Mouse (Mus musculus): ENCODE measurements around the gene F13a1.
A peak's percentile ranks its signal among the peaks of the same experiment; 100 is the strongest.

F13a1 gene

DNA sequence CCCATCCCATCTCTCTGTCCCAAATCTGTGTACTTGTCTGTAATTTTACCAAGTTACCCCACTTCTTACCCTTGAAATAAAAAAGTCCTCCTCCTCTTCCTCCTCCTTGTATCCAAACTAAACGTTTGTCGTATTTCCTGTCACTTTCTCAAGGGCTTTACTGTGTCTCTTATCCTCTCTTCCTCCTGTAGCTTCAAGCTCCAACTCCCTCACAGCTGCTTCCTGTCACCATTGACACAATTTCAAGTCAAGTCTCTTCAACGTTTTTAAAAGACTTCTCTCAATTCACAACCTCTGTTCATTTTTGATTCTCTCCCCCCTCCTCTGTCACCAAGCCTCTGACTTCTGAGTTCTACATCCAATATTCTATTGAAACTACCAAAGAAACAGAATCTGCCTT, at the start of gene F13a1:
Gene F13a1, minus strand, starts transcription at position 119 of the 400 bp plus-strand sequence.
- no peak for DNase-seq (ENCODE audit: low spot score in 2 of 2)

DNA sequence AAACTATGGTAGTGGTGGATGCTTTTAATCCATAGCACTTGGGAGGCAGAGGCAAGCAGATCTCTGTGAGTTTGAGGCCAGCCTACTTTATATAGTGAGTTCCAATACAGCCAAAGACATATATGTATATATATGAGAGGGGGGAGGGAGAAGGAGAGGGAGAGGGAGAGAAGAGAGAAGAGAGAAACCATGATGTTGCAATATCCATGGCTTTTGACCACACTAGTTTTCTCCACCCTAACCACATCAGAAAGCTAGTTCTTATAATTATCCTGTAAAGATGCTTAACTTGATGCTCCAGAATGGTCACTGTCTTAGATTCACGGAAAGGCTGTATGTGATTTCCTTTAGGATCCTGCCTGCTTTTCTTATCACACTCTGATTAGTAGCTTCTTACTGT, 41.6 kb upstream of the F13a1 start:
- DNase-seq (ENCODE audit: low spot score in 2 of 2) = no peak

DNA sequence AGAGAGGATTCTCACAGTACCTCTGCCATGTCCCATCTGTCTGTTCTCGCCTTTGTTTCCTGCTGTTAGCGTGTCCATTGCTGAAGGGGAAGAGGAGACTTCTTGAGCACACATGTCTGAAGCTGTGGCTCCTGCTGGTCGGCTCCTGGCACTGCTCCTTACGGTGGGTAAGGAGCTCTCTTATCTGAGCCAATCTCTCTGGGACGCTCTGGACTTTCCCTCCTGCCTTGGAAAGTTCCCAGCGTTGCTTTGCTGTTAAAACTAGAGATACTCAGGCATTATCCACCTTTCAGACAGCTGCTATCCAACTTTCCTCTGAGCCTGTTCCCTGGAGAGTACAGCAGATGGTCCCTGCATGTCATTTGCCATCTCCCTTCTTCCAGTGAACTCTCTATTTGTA, 39.1 kb upstream of the F13a1 start:
- no peak for DNase-seq (ENCODE audit: low spot score in 2 of 2)

DNA sequence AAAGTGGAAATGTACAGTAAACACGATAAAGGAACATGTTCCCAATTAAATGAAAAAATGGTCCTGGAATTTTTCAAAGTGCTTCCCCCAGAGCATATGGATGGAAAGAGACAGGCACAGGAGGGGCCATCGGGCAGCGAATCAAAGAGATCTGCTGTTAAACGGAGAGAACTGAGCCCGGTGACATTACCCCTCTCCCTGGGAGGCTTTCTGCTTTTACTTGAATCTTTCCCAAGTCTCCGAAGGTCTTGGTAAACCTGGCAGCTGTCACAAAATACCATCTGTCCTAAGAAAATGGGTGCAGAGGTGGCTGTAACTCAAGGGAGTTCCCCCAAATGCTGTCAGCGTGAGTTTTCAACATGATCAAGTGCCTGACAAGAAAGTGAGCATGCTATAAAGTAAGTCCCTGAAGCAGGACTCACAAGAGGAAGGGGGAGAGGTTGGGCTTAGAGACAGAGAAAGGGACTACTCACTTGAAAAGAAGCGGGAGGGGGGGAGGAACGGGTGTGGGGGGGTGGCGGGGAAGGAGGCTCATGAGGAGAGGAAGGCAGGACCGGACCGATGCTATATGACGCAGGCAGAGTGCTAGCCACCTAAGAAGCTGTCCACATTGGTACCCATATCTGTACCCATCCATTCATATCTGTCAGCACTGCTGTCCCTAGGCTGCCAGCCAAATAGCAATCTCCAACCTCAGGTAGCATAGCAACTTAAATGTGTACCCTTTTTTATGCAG, 31.6 kb upstream of the F13a1 start:
- peak in 1 of 2 experiments; percentile 8 for DNase-seq (ENCODE audit: low spot score in 2 of 2)

DNA sequence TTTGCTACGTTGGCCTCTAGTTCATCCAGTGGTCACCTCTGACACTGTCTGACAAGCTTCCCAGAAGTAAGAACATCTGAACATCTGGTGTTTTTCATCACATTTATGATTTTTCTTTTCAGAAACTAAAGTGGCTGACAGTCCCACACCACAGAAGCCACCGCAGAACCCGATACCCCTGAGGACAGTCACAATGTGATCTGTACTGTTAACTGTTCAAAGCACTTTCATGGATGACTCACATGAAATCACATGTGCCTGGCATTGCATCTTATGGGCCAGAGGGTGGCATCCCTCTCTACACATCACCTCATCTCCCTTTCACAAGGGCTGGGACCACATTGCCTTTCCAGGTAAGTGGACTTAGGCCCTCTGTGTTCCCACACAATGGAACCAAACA, 21.3 kb upstream of the F13a1 start:
- no peak for DNase-seq (ENCODE audit: low spot score in 2 of 2)

DNA sequence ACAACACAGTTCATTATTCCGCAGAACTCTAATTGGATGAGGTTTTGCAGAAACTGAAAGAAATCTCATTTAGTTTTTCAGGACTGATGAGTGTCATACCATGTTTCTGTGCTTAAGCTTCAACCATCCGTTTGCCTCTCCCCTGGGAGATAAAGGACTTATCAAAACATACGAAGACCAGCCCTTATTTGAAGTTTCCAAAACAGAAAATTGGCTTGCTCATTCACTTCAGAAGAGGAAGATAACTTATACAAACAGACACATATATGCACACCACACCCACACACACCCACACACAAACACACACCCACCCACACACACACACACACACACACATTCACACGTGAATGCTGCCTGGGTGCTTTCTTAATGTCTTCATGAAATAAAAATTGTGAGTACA, 20.8 kb upstream of the F13a1 start:
- DNase-seq (ENCODE audit: low spot score in 2 of 2) = no peak

DNA sequence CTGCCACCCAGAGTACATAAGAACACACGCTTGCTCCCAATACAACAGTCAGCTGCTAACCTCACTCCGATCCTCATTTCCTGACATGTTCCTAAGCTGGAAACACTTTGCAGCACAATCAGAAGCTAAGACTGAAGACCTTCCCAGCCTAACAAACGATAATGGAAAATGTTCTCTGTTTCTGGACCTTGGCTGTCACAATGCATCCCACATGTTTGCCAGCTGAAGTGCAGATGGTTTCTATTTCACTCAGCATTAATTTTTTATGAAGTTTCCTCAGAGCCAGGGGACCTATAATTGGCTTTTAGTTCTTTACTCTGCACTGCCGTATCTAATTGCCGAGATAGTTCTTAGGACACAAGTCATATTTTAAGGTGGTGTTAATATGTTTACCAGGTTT, 10.8 kb upstream of the F13a1 start:
- no peak for DNase-seq (ENCODE audit: low spot score in 2 of 2)

DNA sequence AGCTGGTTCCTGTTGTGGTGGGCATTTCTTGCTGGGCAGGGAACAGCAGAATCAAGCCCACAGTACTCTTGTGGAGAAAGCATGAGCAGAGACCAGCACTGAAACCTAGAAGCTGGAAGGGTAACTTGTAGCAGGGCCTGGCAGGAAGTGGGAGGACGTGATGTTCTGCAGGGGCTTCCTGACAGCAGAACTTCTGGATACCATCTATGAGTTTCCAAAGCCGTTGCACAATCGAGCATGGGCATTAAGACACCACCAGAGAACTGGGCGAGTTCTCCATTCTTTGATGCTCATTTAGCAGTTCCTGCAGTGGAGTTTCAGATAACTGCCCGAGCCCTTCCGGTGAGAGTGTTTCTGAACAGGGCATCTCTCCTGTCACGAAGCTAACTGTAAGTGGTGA, 6.6 kb upstream of the F13a1 start:
- DNase-seq (ENCODE audit: low spot score in 2 of 2) = peak; percentile 4 to 21

DNA sequence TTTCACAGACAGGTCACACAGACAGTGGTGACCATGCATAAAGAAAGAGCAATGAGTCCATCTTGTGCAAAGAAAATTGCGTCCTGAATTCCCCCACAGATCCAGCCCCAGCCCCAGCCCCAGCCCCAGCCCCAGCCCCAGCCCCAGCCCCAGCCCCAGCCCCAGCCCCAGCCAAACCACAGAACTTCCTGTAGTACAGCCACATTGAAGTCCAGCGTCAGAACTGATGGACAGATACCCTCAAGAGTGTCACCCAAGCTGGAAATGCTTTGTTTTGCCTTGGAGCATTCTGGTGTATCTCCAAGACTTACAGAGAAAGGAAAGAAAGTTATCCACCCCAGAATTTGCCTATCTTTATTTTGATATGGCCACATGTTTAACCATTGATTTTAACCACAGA, 413 bp downstream of the F13a1 start:
- no peak for DNase-seq (ENCODE audit: low spot score in 2 of 2)

DNA sequence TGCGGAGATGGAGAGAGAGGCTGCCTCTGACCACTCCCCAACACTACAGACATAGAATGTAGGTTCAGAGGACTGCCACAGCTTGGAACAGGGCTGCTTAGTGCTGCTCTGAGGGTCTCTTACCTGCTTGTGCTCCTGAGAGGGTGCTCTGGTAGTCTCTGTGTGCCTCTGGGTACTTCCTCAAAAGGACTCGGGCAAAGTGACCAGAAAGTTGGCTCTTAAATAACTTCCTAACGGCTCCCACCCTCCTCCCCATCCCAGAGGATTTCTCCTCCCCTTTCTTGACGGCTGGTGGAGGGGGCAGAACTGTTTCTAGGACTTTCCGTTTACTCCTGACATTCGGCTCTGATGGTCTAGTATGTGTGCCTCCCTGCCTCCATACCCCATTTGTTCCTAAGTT, 1.0 kb downstream of the F13a1 start:
- DNase-seq (ENCODE audit: low spot score in 2 of 2) = no peak

DNA sequence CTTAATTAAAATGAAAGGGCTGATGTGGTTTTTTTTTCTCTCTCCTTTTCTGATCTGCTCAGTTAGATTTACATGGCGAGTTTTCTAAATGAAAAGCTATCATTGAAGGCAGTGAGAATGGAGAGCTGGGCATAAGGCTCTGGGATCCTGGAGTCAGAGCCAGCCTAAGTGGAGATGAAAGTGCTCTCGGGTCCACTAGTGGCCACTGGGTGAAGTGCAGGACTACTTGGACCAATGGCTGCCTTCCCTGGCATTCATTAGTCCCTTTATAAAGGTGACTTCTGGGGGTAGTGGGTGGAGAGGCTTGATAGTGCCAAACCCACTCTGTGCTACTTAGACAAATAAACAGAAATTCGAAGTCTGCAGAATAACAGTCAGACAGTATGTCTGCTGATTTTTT, 5.0 kb downstream of the F13a1 start:
- DNase-seq (ENCODE audit: low spot score in 2 of 2) = no peak

DNA sequence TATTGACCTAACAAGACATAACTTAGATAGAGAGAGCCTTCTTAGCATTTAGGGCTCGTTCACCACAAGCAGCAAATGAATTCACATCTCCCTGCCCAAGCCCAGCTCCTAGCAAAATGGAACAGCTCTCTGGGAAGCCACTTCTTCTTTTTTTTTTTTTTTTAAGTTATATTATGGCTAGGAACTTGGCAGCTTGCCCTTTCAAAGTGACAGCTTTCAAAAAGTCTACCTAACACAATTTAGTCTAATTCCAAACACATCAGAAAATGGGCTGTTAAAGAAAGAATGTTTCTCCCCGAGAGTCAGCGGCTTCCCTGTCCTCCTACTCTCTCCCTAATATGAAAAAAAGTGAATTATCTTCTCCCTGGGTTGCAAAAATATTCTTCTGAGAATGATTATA, 15.3 kb downstream of the F13a1 start:
- DNase-seq (ENCODE audit: low spot score in 2 of 2) = peak in 1 of 2 experiments; percentile 34

DNA sequence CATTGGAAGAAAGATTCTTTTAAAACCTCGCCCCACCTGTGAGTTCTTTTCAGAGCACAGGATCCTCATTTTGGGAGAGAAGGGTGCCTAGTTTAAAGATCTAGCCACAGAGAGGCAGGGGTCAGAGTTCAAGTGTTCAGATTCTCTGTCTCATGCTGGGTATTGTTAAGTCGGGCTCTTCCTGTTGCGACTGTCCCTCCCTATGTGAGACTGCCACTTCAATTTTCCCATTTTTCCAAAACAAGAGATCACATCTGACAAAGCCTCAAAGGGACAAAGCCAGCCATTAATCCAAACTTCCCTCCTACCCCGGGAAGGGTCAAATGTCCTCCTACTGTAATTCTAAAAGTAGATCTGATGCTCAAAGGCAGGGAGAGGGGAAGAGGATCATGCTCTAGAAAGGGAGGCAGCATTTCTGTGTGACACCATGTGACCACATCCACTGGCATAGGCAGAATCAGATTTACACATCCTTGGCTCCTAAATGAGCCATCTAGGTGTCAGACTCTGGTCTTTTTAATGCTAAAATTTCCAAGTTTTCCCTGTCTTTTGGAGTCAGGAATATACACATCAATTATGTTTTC, 24.0 kb downstream of the F13a1 start:
- DNase-seq (ENCODE audit: low spot score in 2 of 2) = no peak

DNA sequence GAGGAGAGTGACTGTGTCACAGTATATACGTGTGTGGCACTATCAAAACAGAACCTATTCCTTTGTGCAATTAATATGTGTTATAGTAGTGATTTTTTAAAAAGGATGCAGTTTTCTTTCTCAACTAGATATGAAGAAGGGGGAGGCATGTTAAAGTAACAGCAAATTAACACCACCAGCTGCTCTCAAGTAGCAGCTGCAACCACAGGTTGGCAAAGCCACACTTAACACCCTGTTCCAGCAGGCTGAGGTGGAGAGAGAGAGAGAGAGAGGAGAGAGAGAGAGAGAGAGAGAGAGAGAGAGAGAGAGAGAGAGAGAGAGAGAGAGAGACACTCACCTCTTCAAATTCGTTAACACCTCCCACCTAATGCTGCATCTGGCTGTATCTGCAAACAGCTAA, 28.5 kb downstream of the F13a1 start:
- DNase-seq (ENCODE audit: low spot score in 2 of 2) = no peak

DNA sequence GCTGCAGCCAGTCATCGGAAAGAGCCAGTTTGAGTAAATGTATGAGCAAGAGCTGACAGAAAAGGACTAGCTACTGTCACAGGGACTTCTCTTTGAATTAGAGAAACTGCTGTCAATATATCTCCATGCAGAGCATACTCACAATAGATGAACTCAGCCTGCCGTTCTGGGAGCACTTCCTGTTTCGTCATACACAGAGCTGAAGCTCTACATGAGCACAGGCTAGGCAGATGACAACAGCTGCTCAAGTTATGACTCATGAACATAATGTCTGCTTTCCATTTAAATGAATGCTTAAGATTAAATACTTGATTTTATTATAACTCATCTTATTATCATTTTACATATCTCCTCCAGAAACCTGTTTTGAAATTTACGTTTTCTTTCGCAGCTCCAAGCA, 39.3 kb downstream of the F13a1 start:
- DNase-seq (ENCODE audit: low spot score in 2 of 2) = no peak

DNA sequence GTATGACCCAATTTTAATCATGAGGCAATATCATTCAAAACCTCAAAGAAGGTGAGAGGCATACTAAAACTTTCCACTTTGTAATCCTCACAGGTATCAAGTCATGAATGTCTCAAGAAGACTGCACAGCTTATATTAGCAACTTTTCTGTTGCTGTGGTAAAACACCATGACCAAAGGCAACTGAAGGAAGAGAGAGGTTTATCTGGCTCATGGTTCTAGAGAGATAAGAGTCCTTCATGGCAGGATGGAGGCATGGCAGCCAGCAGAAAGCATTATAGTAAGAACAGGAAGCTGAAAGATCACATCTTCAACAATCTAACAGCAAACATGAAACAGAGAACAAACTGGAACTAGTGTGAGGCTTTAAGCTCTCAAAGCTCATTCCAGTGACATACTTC, 43.8 kb downstream of the F13a1 start:
- DNase-seq (ENCODE audit: low spot score in 2 of 2) = no peak

DNA sequence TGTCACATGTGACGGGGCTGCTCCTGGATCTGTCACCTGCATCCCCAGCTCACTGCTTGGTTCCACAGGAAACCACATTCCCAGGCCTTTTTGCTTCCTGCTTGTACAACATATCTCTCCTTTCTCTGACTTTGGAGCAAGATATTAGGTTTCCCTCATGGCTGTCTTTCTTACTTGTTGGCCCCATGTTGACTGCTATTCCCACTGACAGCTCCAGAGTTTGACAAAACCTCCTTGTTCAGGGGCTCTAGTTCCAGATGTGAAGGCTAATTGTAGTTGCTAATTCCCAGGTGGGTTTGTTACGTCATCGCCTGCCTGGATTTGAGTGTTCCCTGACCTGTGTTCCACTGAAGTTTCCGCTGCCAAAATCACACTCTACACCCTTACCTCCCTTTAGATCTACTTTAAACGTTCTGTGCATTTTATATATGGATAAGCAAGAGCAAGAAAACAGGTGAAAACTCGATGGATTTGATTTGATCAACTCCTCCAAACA, 50.8 kb downstream of the F13a1 start:
- no peak for DNase-seq (ENCODE audit: low spot score in 2 of 2)

DNA sequence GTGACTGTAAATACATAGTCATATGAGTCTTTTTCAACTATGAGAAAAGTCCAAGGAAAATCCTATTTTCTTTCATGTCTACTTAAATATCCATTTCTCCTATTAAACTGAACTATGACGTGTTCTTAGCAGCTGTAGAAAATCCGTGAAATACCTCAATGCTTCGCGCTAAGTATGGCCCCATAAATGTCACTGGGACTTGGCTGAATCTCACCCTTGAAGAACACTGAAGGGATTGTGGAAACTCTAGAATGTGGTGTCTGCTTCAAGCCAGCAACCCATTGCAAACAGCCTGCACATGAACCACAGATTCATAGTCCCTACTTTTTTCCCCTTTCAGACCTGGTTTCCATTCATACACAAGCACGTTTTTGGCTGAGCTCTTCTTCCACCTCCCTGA, 56.5 kb downstream of the F13a1 start:
- DNase-seq (ENCODE audit: low spot score in 2 of 2) = no peak

DNA sequence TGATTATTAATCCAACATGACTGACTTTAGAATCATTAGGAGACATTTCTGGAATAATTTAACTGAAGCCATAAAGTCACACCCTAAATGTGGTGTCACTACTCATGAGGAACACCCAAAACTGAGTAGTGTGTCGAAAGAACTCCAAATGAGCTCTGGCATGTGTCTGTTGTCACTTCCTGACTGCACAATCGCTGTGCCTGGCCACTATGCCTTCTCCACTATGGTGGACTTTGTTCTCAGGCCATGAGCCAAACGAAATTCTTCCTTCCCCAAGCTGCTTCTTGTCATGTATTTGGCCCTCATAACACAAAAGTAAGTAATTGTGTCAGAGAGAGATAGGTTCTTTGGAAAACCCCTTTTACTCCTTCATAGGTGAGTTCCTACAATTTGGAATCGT, 61.7 kb downstream of the F13a1 start:
- no peak for DNase-seq (ENCODE audit: low spot score in 2 of 2)

DNA sequence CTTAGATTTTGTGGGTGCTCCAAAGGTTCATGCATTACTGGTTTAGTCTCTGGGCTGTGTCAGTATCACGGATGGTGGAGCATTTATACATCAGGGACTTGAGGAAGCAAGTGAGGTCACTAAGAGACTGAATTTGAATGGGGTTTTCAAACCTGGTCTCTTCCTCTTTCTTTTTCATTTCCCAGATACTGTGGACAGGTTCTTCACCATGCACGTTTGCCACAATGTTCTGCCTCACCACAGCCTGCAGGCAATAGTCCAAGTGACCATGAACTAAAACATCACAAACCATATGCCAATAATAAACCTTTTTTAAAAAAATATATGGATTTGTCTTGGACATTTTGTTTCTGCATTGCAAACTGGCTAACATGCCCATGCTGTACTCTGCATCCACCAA, 77.0 kb downstream of the F13a1 start:
- DNase-seq (ENCODE audit: low spot score in 2 of 2) = no peak

DNA sequence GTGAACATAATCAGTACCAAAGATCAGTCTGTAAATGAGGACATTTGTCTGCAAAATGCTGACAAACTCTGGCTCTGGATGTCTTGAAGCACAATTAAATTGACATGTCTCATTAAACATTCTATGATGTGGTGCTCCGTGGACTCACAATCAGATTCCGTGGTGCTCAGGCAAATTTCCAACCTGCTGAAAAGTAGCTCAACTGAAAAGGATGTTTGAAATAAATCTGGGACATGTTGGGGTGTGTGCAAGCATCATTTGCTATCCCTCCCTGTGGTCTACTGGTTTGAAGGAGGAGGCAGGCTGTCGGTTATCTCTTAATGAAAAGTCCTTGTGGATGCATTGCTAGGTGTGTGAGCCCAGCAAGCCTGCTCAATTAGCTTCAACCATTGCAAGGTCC, 77.8 kb downstream of the F13a1 start:
- no peak for DNase-seq (ENCODE audit: low spot score in 2 of 2)

DNA sequence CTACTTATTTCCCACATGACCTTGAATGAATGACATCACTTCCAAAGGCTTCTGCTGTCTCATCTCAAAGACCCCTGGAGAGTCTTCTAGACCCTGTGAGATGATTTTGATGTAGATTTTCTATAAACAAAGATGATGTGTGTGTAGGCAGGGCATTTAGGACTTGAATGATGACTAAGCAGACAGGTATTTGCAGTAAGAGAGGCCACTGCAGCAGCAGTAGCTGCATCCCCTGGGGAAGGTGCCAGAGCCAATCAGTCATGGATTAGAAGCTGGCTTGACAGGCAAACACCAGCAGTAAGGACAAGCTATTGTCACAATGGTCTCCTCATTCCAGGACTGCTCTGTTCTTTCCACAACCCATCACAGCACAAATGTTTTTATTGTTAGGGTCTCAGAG, 87.1 kb downstream of the F13a1 start:
- DNase-seq (ENCODE audit: low spot score in 2 of 2) = no peak

DNA sequence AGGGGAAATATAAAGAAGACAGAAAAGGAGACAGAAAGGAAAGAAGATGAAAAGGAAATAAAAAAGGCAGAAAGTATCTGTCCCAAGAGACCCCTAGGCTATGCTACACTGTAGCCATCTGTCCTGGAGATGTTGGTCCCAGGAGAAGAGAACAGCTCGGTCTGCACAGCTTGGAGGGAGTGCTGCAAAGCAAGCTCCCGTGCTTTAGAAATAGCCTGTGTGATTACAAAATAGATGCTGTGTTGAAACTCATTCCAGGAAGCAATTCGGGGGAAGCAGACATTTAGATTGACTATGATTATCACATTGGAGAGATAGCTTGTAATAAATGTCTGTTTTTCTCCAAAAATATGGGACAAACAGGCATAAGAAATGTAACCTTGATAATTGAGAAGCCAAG, 91.0 kb downstream of the F13a1 start:
- DNase-seq (ENCODE audit: low spot score in 2 of 2) = no peak

DNA sequence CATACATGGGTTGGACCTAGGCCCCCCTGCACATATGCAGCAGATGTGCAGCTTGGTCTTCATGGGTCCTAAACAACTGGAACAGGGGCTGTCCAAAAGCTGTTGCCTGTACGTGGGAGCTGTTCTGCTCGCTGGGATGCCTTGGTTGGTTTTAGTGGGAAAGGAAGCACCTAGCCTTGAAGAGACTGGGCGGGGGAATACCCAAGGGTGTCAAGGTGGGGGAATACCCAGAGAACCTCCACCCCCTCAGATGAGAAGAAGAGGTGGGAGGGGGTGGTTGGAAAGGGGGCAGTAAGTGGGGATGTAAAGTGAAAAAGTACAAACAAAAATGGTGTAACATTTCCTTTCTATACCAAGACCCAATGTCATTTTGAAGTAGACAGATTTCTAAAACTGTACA, 95.1 kb downstream of the F13a1 start:
- no peak for DNase-seq (ENCODE audit: low spot score in 2 of 2)

Data from left cerebral cortex, adult 9 months (tissue).